Mouse (Mus musculus) kidney, embryonic 14.5 days (tissue): ENCODE measurements around the gene Hydin. TPM values are rescaled to one million over a fixed set of nuclear protein-coding genes. Genes with fewer than 3 reads are reported as not detected.

Experiments used
- microRNA-seq: library from miRNA; unstranded; fragments of <30 nt; microRNA quantifications from one replicate; pipeline ENCODE4, GENCODE M21; 2016
- polyA plus RNA-seq: library from polyadenylated mRNA; unstranded; fragments of >200 nt; fragmentation: Nextera tagmentation; extraction: Ambion mirVana; gene quantifications from 2 replicates; pipeline ENCODE4 v1.2.1, GENCODE M21; 2014

Gene Hydin
- polyA plus RNA-seq, 1 experiment from 2014 or later: not detected

Small RNA genes within 50 kb of the gene (microRNA-seq; reads per million reads assigned to microRNA genes)
- not detected for gene Gm44489
- not detected for gene Gm47306

Other genes starting within 250 kb of the Hydin start
- gene Chst4, start 227.2 kb upstream of the Hydin start, polyA plus RNA-seq: not detected in 2 replicates
- gene Zfp612, start 187.2 kb upstream of the Hydin start, polyA plus RNA-seq: 6.9 and 7.6 TPM in 2 replicates
- gene Gm21964, start 165.8 kb upstream of the Hydin start, polyA plus RNA-seq: not detected in 2 replicates
- gene Gm17720, start 164.2 kb upstream of the Hydin start, polyA plus RNA-seq: not detected in 2 replicates
- 0.13 TPM in 1 of 2 replicates, not detected in the other for gene Calb2, start 98.8 kb upstream of the Hydin start, polyA plus RNA-seq
- 6.2 and 11.1 TPM in 2 replicates for gene Cmtr2, start 51.3 kb upstream of the Hydin start, polyA plus RNA-seq